Mouse (Mus musculus): ENCODE data around the gene Gprc5d. TPM values are rescaled to one million over a fixed set of nuclear protein-coding genes. Genes with fewer than 3 reads are reported as not detected.

Gprc5d gene
- polyA plus RNA-seq (2012) = not detected in 2 replicates

DNA sequence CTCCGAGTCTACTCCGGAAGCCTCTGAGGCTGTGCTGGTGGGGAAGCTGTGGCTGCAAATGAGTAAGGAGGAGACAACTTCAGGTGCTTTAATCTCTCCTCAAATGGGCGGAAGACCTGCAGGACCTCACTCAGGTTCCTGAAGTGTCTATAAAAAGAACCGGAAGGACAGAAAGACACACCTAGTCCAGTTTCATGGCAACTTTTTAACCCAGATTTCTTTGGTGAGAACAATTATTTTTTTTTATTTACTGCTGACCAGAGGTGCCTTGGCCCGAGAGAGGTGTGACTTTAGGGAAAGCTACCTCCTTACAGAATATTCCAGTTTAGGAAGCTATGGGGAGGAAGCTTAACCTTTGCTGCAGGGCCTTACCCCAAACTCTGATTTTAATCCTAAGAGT is at the start of gene Gprc5d:
Gene Gprc5d (minus strand): TSS at position 101 of the 400 bp plus-strand sequence.
- no peak for TF ChIP-seq GATA1 (IDR thresholded peaks at IDR 0.05; ENCODE audit: low read length)

DNA sequence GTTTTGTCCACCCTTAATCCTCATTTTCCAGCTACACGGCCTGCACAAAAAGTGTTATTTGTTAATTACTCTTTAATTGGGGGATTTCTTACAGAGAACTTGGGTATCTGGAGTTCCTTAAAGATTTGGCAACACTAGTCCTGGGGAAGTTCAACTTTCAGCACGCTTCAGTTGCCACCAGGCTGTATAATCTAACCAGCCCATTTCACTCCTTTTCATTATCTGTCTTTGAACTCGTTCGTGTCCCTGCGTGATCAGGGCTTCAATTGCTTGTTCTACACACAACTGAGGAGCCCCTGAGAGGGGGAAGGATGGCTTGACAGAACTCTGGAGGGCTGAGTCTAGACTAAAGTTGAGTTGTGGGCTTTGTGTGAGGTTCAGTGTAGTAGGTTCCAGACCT is 48.6 kb upstream of the Gprc5d start:
- TF ChIP-seq GATA1 (IDR thresholded peaks at IDR 0.05; ENCODE audit: low read length) = no peak

DNA sequence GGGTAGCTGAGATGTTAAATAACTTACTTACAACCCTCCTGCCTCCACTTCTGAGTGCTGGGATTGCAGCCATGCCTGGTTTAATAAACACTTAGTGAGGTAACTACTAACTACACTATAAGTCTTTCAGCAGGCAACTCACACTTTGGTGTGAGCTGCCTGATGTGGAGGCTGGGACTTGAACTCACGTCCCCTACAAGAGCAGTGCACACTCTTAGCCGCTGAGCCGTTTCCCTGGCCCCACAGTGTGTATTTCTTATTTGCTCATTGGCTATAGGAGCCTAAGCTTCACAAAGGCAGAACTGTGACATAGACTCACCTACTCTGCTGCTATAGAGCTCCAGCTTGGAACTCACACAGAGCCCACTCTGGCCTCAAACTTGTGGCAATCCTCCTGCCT is 48.2 kb upstream of the Gprc5d start:
- no peak for TF ChIP-seq GATA1 (IDR thresholded peaks at IDR 0.05; ENCODE audit: low read length)

DNA sequence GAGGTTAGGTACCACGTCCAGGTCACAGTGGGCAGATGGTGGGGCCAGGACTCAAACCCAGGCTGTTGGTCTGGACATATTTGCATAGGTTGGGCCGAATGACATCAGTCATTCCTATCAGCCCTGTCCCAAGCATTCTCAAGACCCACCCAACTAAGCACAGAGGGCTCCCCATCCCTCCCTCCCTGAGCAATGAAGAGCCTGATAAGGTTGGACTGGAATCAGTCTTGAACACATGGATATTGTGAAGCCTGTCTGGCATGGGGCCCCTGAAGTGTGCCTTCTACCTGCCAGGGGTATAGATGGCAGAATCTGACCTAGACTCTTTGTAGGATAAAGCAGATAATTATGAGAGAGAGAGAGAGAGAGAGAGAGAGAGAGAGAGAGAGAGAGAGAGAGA is 47.6 kb upstream of the Gprc5d start:
- TF ChIP-seq GATA1 (IDR thresholded peaks at IDR 0.05; ENCODE audit: low read length) = no peak

DNA sequence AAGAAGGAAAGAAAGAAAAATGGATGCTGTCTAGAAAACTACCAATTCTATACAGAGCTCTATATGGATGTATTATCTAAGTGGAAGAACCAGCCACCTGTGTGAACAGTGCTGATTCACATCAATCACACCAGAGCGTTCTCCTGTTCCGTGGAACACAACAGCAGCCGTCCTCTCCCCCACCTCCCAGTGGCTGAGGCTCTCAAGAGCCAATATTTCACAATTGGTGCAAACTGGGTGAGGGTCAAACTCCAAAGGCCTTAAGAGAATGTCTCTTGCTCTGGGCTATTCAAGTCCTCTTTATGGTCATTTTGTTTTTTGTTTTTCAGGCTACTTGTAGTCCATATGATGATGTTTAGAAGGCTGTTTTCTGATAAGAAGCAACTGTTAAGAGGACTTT is 47.1 kb upstream of the Gprc5d start:
- no peak for TF ChIP-seq GATA1 (IDR thresholded peaks at IDR 0.05; ENCODE audit: low read length)

DNA sequence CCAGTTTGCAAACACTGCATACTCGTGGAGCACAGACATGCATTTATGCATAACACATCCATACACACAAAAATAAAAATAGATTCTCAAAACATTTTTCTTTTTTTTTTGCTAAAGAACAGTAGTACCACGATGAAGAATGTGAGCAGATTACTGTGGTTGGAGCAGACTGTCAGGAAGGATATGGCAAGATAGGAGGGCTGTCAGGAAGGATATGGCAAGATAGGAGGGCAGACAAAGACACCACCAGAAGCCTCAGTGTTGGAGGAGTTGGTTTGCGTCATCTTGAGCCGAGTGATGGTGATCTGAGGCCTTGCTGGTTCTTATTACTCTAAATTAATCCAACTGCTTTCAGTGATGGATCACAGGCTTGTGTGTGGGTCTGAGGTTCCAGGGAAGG is 44.8 kb upstream of the Gprc5d start:
- no peak for TF ChIP-seq GATA1 (IDR thresholded peaks at IDR 0.05; ENCODE audit: low read length)

DNA sequence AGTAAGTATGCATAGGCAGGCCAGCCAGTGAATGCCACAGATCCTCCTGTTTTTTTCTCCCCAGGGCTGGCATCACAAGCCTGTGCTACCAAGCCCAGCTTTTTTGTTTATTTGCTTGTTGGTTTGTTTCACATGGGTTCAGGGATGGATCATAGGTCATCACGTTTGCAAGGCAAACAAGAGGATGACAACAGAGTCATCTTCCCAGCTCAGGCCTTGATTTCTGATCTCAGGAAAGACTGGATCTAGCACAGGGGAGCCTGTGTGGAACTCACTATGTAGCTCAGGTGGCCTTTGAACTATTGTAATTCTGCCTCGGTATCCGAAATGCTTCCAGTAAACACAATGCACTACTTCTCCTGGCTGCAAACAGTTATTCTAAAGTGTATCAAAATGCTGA is 44.2 kb upstream of the Gprc5d start:
- TF ChIP-seq GATA1 (IDR thresholded peaks at IDR 0.05; ENCODE audit: low read length) = no peak

DNA sequence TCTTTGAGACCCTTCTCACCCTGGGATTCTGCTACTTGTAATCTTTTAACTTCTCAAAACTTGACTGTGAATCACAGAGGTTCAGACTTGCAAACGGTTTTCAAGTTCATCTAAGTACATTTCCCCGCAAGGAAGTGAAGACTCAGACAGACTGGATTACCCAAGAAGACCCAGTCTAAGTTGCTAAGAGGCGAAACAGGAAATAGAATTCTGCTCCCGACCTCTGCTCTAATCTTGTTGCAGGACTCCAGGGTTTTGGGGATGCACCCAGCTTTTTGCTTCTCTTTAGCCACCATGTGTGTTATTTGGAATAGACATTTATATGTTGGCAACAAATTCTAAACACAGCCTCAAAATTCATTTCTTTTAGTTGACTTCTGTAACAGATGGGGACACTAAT is 43.3 kb upstream of the Gprc5d start:
- TF ChIP-seq GATA1 (IDR thresholded peaks at IDR 0.05; ENCODE audit: low read length) = no peak

DNA sequence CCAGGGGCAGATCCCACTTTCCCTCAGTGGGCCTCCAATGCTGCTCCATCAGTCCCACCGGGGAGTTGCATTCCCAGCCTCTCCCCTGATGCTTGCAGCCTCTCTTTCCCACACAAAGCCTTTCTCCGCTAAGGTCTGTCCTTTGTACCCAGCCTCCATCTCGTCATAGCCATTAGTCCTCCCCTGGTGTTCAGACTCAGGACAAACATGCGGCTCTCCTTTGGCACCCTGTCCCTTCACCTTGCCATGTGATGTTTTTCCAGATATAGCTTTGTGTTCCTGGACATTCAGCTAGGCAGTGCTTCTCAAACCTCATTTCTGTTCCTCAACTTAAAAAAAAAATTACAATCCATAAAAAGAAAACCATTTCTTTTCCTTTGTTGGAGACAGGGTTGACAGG is 40.4 kb upstream of the Gprc5d start:
- no peak for TF ChIP-seq GATA1 (IDR thresholded peaks at IDR 0.05; ENCODE audit: low read length)

DNA sequence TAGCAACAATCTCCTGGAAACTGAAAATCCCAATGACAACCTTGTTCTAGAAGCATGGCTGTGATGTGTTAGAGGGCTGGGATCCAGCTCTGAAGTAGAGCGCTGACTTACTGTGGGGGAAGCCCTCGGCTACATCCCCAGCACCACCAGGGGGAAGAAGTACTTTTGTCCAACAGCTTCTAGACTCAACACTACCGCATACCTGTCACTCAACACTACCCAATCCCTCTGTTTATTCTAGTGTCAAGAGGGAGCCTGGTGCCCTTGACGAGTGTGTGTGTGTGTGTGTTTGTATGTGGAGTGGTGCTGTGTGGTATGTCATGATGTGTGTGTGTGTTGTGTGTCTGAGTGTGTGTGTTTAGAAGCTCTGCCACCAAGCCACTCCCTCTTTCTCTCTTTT is 39.4 kb upstream of the Gprc5d start:
- no peak for TF ChIP-seq GATA1 (IDR thresholded peaks at IDR 0.05; ENCODE audit: low read length)

DNA sequence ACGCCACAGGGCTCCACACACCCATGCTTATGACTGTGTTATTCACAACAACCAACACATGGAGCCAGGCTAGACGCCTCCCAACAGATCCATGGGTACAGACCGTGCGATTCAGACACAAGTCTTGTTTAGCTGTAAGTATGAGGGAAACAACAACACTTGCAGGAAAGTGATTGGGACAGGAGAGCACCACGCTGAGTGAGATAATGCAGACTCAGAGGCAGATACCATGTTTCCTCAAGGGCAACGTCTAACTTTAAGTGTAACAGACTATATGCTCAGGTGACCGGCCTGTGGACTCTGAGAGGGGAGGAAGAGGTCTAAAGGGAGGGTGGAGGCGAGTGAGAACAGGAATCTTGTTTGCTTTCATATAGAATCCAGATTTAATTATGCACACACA is 38.5 kb upstream of the Gprc5d start:
- TF ChIP-seq GATA1 (IDR thresholded peaks at IDR 0.05; ENCODE audit: low read length) = no peak

DNA sequence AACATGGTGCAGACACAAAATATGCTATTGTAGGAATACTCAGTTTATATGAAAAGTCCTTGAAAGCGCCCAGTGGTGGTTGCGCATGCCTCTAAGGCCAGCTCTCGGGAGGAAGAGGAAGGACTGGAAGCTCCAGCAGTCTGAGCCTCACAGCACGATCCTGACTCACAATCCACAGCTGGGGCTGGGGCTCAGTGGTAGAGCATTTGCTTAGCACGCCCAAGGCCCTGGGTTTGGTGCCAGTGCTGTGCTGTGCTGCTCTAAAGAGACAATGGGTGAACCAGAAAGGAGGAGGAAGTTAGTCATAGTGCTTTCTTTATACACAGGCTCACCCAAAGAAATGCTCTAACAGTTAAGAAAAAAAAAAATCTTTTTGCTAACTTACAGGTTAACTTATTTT is 35.6 kb upstream of the Gprc5d start:
- no peak for TF ChIP-seq GATA1 (IDR thresholded peaks at IDR 0.05; ENCODE audit: low read length)

DNA sequence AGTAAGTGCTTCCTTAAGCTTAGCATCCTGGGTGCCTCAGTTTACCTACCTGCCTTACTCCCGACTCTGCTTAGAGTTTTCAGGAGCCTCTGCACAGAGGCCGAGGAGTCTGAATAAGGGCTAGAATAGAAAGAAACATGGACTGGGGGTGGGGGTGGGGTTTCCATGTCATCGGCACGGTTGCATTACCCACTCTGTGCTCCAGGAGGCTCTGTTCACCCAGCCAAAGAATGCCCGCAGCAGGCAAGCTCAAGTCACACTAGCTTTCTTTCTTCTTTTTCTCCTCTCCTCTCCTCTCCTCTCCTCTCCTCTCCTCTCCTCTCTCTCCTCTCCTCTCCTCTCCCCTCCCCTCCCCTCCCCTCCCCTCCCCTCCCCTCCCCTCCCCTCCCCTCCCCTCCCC is 32.2 kb upstream of the Gprc5d start:
- no peak for TF ChIP-seq GATA1 (IDR thresholded peaks at IDR 0.05; ENCODE audit: low read length)

DNA sequence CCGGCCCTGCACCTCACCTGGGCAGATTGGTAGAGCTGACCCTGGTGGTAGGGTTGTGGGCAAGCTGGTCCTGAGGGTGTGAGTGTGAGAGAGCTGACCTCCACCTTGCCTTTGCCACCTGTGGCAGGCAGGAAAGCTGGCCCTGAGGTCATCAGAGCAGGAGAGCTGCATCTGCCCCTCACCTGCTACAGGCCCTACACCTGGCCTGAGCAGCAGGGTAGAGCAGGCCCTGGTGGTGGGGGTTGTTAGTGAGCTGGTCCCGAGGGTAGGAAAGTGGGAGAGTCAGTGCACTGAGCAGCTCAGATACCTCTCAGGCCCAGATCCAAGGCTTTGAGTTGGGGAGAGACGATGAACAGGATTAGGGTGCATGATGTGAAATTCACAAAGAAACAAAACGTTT is 31.6 kb upstream of the Gprc5d start:
- TF ChIP-seq GATA1 (IDR thresholded peaks at IDR 0.05; ENCODE audit: low read length) = no peak

DNA sequence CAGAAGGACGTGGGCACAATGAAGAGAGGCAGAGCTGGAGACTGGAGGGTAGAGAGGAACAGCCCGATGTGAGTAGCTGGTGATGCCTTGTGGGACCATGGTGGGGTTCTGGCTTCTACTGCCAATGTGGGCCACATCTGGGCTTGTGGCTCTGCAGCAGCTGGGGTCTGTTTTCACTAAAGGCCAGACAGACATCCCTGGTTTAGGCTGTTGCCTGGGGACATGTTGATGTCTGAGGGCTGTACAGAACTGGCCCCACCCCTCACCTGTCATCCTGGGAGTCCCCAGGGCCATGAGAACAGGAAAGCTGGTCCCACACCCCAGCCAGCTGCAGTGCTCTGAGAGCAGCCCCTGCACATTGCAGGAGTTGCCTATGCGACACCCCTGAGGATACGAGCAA is 31.1 kb upstream of the Gprc5d start:
- no peak for TF ChIP-seq GATA1 (IDR thresholded peaks at IDR 0.05; ENCODE audit: low read length)

DNA sequence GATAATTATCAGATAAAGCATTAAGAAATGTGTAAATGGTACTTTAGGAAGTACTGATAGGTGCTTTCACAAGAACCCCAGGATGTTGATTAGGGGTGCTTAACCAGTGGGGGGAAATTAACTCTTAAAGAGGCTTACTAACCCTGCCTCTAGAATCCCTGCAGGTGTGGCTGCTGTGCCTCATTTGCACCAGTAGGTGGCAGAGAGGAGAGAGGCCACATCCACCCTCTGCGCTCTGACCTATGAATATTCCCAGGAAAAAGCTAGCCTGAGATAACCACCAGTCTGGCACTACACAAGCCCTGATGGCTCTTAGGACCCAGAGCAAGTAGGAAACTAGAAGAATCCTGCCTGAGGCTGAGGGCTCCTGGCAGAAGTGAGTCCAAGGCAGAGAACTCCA is 30.4 kb upstream of the Gprc5d start:
- TF ChIP-seq GATA1 (IDR thresholded peaks at IDR 0.05; ENCODE audit: low read length) = no peak

DNA sequence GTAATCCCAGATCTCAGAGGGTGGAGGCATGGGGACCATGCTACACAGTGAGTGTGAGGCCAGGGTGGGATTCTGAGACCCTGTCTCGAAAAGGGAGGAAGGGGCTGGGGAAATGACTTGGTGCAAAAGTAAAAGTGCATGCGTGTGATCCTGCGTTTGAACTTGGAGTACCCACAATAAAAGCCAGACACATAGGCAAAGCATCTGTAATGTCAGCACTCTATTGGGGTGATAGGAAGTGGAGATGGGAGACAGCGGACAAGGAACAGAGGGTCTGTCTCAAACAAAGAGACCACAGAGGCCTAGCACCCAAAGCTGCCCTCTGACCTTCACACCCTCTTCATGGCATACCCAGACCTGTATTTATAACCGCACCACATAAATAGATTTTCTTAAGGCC is 27.9 kb upstream of the Gprc5d start:
- TF ChIP-seq GATA1 (IDR thresholded peaks at IDR 0.05; ENCODE audit: low read length) = no peak

DNA sequence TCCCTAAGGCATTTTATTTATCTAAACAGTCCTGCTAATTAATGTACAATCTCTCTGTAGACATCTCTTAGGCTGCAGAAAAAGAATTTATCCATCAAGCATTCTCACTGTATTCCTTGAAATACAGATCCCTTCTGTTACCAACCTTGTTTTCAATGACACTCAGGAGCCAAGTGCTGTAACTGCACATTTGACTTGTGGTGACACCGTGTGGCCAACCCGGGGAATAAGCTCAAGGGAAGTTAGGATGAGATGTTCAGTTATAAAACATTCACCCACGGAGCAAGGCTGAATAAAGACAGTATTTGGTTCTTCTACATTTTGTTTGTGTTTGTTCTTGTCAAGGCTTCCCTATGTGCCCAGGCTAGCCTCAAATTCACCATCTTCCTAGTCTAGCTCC is 26.4 kb upstream of the Gprc5d start:
- TF ChIP-seq GATA1 (IDR thresholded peaks at IDR 0.05; ENCODE audit: low read length) = no peak

DNA sequence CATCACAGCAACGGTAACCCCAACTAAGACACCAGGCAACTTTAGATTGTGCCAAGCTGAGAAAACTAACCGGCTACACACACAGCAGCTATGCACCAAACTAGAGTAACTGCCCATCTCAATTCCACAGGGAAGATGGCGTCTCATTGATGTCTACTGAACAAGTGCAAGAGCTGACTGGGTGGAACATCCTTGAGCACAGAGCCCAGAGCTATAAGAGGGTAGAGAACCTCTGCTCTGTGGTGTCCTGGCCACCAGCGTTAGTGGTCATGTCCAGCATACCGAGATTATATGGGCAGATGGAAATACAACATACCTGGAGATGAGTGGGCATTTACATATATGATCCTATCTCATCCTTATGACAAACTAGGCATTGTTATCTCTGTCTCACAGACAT is 25.1 kb upstream of the Gprc5d start:
- no peak for TF ChIP-seq GATA1 (IDR thresholded peaks at IDR 0.05; ENCODE audit: low read length)

All from G1E-ER4 (cell line).